ENCODE assay signal across 12 mouse cellular contexts in the genomic region with DNA sequence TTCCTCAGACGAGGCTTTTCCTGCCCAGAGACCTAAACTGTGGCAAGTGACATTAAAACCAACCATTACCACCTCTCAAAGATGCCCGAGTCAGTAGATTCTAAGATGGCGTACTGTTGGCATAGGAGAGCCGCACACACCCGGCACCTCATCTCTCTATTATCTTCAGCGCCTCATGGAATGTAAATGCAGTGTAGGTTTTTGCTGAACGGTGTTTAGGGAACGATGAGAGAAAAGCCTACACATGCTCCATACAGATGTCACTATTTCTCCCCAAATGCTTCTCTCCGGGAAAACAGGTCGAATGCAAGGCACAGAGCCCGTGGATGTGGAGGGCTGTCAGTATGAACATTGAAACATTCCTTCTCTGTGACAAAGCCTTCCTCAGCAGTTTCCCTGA.
"Had no signal": no experiment of that assay in that cellular context is flagged by ENCODE, and none has a peak within 500 bp of the region (broad histone marks: within the 10 kb centered on the region; RNA-seq: fewer than 3 reads in every experiment).

No protein-coding gene starts in this region.

- DNase-seq: kidney, postnatal 10 days; kidney, postnatal 4 days; liver; lung, adult 18-20 months; right cerebral cortex, postnatal 4 days; spleen, adult 18-20 months; thymus, adult 18-20 months; thymus, postnatal 14 days had no signal

- H3K4me2 ChIP-seq: limb, embryonic 12.5 days; midbrain, embryonic 13.5 days had no signal

- H3K9me3 ChIP-seq: limb, embryonic 12.5 days; midbrain, embryonic 13.5 days had no signal

- H3K27me3 ChIP-seq: midbrain, embryonic 13.5 days had no signal

- H3K36me3 ChIP-seq: limb, embryonic 12.5 days; midbrain, embryonic 13.5 days had no signal

- ATAC-seq: midbrain, embryonic 13.5 days had no signal

- H3K9ac ChIP-seq: limb, embryonic 12.5 days; liver, embryonic 14.5 days; midbrain, embryonic 13.5 days had no signal

- H3K4me3 ChIP-seq: limb, embryonic 12.5 days; midbrain, embryonic 13.5 days; myocyte had no signal

- H3K27ac ChIP-seq: limb, embryonic 12.5 days; liver, embryonic 14.5 days; midbrain, embryonic 13.5 days had no signal
